Mouse (Mus musculus) megakaryocyte progenitor cell, adult 5-6 weeks (primary cell): ENCODE measurements around the gene Hes1. TPM values are rescaled to one million over a fixed set of nuclear protein-coding genes. Genes with fewer than 3 reads are reported as not detected.

Experiments
- ATAC-seq: replicated peaks from 2 replicates; pipeline ENCODE4 v1.8.0; 2016; ENCODE audit warnings: mild to moderate bottlenecking, moderate TSS enrichment, inconsistent platforms; ENCODE audit not compliant: poor library complexity
- total RNA-seq, 2 experiments: library from RNA; stranded (forward) in 1 of 2; stranded (reverse) in 1 of 2; fragments of 157-497, 149-512 nt in 1 of 2; fragments of 200-1000 nt in 1 of 2; gene quantifications; 2 replicates each; pipeline versions ENCODE4 v1.2.3 to v1.2.4; 2015 to 2017

Hes1 gene
- total RNA-seq, 2 experiments from 2014 or later: 0.47 to 6.0 TPM

DNA sequence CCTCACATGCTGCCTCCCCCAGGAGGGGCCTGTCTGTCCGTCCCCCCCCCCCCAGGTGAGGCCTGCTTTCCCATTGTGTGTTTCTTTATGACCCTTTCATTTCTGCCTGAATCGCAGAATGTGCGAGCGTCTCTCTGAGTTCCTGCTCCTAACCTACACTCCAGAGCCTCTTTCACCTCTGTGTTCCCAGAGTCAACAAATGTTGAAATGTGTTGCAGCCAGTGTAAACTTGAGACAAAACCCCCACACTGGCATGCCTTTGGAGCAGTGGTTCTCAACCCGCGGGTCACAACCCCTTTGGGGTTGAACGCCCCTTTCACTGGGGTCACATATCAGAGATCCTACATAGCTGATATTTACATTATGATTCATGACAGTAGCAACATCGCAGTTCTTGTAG, 49.6 kb downstream of the Hes1 start:
- no peak for ATAC-seq

DNA sequence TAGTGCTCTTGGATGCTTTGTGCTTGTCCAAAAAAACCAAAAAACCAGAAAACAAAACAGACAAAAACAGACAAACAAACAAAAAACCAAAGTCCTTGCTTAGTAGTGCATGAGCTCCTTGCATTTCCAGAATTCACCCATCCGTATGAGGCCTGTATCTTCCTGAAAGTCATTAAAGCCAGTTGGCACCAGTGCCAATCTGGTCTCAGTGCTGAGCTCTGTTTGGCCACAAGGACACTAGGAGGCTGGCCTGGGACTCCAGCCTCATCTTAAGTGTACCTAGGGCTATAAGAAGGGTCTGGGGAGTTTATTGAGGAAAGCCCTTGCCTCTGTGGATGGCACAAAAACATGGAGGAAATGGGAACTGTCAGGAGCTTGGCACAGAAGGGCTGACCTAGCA, 50.3 kb downstream of the Hes1 start:
- ATAC-seq: no peak

Other genes starting within 250 kb of the Hes1 start
- gene Cpn2, start 203.1 kb downstream of the Hes1 start, total RNA-seq (2015): not detected in 2 replicates
- not detected in 2 replicates for gene Cpn2, start 203.1 kb downstream of the Hes1 start, total RNA-seq (2017)
- gene Lrrc15, start 218.9 kb downstream of the Hes1 start, total RNA-seq (2015): not detected in 2 replicates
- gene Lrrc15, start 218.9 kb downstream of the Hes1 start, total RNA-seq (2017): not detected in 2 replicates
- gene Gp5, start 246.4 kb downstream of the Hes1 start, total RNA-seq (2015): 1.1 and 1.5 TPM in 2 replicates
- gene Gp5, start 246.4 kb downstream of the Hes1 start, total RNA-seq (2017): 0.46 and 1.2 TPM in 2 replicates